Mouse (Mus musculus) macrophage (primary cell): ENCODE data around the gene 4930539E08Rik. TPM values are rescaled to one million over a fixed set of nuclear protein-coding genes. Genes with fewer than 3 reads are reported as not detected.

Experiments used
- H3K27ac ChIP-seq: fragments of 350-480 bp; formaldehyde crosslinking; 2 replicates; pipeline ENCODE4 v1.9.0; 2021
- H3K36me3 ChIP-seq: fragments of 350-480 bp; formaldehyde crosslinking; 2 replicates; pipeline ENCODE4 v1.9.0; 2021; ENCODE audit errors: inconsistent target
- H3K4me3 ChIP-seq: fragments of 350-480 bp; formaldehyde crosslinking; 2 replicates; pipeline ENCODE4 v1.9.0; 2021; ENCODE audit errors: inconsistent target
- H3K79me2 ChIP-seq: fragments of 350-480 bp; formaldehyde crosslinking; 2 replicates; pipeline ENCODE4 v1.9.0; 2021; ENCODE audit errors: inconsistent target
- WGBS: methylation state at CpG from one replicate; pipeline ENCODE4 v1.1.7; 2026; ENCODE audit warnings: inconsistent platforms; ENCODE audit not compliant: missing documents; 5-methylcytosine and 5-hydroxymethylcytosine counted together
- polyA plus RNA-seq: library from polyadenylated mRNA; stranded (reverse); fragments of 250-400 nt; gene quantifications from 3 replicates; pipeline ENCODE4 v1.2.4, GENCODE M21; 2018; ENCODE audit warnings: inconsistent platforms

The 4930539E08Rik gene
- polyA plus RNA-seq, 1 experiment from 2014 or later: 0.33 TPM

DNA sequence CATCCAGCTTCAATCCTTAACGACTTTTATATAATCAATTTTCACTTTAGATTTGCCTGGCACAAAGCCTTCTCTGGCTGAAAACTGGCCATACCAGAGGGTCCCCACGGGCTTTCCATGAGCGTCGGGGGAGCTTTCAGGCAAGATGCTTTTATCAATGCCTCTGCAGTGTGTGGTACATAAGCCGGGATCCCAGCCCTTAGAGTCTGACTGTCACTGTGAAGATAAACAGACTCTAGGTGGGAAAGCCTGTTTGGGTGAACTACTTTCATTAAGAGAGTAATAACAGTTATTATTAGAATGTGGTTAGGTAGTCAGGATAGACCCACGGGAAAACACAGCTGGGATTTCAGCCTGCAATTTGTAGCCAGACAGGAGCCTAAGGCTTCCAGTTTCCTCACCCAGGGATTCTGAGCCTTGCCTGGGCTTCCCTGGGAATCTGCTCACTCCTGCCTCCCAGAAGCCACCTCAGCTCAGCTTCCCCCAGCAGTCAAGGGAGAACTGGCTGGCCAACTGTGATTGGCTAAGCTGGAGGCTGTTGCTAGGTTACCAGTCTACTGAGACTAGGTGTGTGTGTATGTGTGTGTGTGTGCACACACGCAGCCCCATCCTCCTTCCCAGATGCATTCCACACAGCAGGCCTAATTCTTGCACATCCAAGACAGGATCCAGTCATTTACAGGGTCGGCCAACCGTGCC is 45.6 kb downstream of the 4930539E08Rik start:
- no peaks in the 10 kb centered on the region for H3K79me2 ChIP-seq
- WGBS: 91% methylated on average over 9 of the region's 9 CpGs
- no peak overlapping the region for H3K27ac ChIP-seq
- H3K36me3 ChIP-seq: no peaks in the 10 kb centered on the region
- no peak overlapping the region for H3K4me3 ChIP-seq

DNA sequence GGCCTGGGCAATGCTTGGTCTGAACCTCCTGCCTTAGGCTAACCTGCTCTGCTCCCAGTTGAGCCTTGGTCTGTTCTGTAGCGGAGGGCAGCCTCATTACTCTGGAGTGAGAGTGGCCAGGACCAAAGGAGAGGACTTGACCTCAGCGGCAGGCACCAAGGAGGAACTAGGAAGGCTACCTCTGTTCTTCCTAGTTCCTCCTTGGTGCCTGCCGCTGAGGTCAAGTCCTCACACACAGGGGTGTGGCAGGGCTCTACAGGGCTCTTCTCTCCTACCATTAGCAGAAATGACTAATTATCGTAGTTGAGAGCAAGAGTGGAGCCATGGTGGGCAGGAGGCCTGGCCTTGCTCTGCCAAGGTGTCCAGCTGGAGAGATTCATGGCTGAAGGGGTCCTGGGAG is 47.7 kb downstream of the 4930539E08Rik start:
- H3K36me3 ChIP-seq: no peaks in the 10 kb centered on the region
- H3K27ac ChIP-seq: no peak overlapping the region
- no peak overlapping the region for H3K4me3 ChIP-seq
- WGBS: 44% methylated on average over 4 of the region's 4 CpGs
- H3K79me2 ChIP-seq: no peaks in the 10 kb centered on the region

DNA sequence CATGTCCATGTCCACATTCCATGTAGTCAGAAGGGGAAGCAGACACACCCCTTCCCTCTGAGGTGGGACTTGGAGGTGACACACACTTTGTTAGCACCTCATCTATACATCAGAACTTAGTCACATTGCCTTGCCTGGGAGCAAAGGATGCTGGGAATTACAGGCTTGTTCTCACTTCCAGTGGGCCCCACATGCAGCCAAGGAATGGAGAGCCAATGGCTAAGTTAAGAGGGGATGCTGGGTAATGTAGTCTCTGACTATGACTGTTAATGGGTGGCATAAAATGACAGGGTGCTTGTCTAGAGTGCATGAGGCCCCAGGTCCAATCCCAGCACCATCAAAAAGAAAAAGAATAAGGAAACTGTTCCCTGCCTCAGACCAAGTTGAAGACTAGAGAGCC is 48.2 kb downstream of the 4930539E08Rik start:
- no peak overlapping the region for H3K4me3 ChIP-seq

DNA sequence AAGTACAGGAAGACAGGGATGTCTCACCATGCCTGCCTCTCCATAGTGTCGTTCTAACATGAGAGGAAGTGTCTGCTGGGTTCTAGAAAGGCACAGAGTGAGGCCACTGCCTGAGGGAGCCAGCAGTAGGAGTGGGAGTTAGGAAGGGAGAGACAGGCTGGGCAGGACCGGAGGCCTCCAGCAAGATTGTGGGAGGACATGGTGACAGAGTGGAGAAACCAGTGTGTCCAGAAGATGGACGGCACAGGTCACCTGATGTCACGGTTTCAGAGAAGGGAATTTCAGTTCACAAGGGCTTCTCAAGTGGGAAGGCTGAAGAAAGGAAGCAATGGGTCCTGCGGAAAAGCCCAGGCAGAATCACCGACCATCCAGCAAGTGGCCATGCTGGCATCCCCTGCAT is 50.7 kb downstream of the 4930539E08Rik start:
- no peak overlapping the region for H3K4me3 ChIP-seq
- H3K79me2 ChIP-seq: no peaks in the 10 kb centered on the region
- no peak overlapping the region for H3K27ac ChIP-seq
- H3K36me3 ChIP-seq: no peaks in the 10 kb centered on the region
- 89% methylated on average over 6 of the region's 6 CpGs for WGBS

More for the DNA sequence above, 48.2 kb downstream of the 4930539E08Rik start:
- H3K27ac ChIP-seq: no peak overlapping the region
- no peaks in the 10 kb centered on the region for H3K36me3 ChIP-seq
- H3K79me2 ChIP-seq: no peaks in the 10 kb centered on the region

DNA sequence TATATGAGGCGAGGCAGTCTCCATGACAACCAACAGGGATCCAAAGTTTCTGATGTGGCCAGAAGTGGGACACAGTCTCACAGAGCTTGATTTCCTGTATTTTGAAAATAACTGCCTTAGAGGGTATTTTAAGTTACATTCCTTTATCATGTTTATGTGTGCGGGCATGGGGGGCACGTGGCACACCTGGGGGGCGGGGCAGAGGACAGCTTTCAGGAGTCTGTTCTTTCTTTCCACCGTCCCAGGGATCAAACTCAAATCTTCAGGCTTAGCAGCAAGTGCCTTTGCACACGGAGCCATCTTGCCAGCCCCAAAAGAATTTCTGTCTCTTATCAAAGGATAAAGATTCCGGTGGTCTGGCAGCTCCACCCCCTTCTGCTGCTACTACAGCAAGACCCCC is 51.2 kb downstream of the 4930539E08Rik start:
- Histone ChIP-seq H3K27ac (no peak overlapping the region), H3K4me3 (no peak overlapping the region), H3K36me3 (no peaks in the 10 kb centered on the region), H3K79me2 (no peaks in the 10 kb centered on the region)
- 80% methylated on average over 7 of the region's 7 CpGs for WGBS

DNA sequence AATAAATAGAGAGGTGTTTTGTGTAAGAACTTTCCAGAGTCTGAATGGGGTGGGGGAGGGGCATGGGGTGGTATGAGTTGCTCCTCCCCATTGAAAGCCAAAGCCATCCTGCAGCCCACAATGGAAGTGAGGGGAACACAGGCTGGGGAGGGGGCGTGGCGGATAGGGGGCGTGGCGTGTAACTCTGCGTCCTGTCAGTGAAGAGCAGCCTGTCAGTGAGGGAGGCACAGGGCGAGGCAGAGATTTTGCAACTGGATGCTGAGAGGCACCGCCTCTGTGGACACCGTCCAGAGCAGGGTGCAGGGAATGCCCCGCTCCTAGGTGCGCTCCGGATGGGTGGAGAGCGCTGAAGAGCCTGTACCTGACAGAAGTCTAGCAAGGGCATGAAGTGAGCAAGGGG is 56.9 kb downstream of the 4930539E08Rik start, which contains the start of gene Pnpla1:
Gene Pnpla1 (plus strand): TSS at position 207 of the 400 bp plus-strand sequence.
- 70% methylated on average over 12 of the region's 12 CpGs for WGBS
- no peaks in the 10 kb centered on the region for H3K36me3 ChIP-seq
- H3K4me3 ChIP-seq: no peak within 1 kb of the TSS
- no peak within 1 kb of the TSS for H3K27ac ChIP-seq
- no peaks in the 10 kb centered on the region for H3K79me2 ChIP-seq

DNA sequence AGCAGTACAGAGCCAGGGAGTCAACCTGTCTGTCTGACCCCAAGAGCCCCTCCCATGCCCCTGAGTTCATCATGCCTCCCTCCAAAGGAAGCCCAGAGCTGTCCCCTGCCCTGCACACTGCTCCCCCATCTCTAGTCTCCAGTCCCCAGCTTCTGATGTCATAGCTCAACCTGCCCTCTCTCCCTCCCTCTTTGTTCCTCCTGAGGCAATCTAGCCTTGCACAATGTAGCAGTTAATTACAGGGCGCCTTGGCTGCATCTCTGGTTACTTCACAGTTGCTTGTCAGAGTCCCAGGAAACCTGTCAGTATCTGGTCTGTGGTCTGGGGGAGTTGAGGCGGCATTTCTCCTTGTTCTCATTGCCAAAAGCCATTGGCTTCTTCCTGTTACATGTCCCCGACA is 59.1 kb downstream of the 4930539E08Rik start:
- 21% methylated on average over 3 of the region's 3 CpGs for WGBS
- Histone ChIP-seq H3K4me3 (no peak overlapping the region), H3K27ac (no peak overlapping the region)

DNA sequence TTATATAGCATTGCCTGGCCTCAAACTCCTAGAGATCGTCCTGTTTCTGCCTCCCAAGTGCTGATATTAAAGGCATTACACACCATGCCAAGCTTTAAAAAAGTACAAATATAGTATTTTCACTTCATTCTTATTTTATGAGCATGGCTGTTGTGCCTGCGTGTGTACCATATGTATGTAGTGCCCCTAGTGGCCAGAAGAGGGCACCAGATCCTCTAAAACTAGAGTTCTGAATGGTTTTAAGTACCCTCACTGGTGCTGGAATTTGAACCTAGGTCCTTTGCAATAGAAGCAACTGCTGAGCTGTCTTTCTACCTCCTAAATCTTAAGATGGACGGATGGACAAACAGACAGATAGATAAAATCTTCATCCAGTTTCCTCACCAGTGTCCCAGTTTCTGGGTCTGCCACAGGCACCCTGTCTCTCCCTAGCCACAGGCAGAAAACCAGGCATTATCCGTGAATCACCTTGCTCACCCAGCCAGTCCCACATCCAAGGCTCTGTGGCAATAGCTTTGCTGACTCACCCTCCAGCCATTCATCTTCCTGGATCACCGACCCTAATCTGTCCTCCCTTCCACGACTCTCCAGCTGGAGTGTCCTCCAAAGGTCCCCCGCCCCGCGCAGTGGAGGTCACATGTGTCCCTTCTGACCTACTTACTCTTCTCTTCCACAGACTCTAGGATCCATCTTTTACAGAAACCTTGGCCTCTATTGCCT is 59.8 kb downstream of the 4930539E08Rik start:
- no peaks in the 10 kb centered on the region for H3K36me3 ChIP-seq
- no peak overlapping the region for H3K4me3 ChIP-seq
- H3K27ac ChIP-seq: no peak overlapping the region
- H3K79me2 ChIP-seq: no peaks in the 10 kb centered on the region
- 74% methylated on average over 9 of the region's 9 CpGs for WGBS

More for the DNA sequence above, 59.1 kb downstream of the 4930539E08Rik start:
- Histone ChIP-seq H3K36me3 (no peaks in the 10 kb centered on the region), H3K79me2 (no peaks in the 10 kb centered on the region)

DNA sequence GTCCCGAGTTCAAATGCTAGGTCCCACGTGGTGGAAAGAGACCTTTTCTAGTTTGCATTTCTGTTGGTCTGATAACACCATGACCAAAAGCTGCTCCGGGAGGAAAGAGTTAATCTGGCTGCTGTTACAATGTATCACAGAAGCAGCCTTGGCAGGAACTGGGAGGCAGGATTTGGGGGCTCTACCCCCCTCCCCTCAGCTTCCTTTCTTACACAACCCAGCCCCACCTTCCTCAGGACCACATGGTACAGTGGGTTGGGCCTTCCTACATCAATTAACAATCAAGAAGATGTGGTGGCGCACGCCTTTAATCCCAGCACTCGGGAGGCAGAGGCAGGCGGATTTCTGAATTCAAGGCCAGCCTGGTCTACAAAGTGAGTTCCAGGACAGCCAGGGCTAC is 60.7 kb downstream of the 4930539E08Rik start:
- Histone ChIP-seq H3K4me3 (no peak overlapping the region), H3K36me3 (no peaks in the 10 kb centered on the region), H3K79me2 (no peaks in the 10 kb centered on the region), H3K27ac (no peak overlapping the region)
- 60% methylated on average over 7 of the region's 7 CpGs for WGBS

DNA sequence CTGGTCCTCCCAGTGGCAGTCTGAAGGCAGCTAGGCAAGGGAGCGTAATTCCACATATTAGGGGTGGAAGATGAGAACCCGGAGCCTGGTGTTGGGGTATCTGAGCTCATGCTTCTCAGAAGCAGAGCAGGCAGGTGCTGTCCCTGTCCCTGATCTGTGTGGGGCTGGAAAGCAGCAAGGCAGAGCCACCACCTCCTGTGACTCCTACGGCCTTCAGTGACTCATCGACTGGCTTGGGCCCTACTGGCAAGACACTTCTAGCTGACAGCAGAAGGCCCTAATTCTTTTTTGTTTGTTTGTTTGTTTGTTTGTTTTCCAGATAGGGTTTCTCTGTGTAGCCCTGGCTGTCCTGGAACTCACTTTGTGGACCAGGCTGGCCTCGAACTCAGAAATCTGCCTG is 64.6 kb downstream of the 4930539E08Rik start:
- 96% methylated on average over 5 of the region's 5 CpGs for WGBS
- no peaks in the 10 kb centered on the region for H3K79me2 ChIP-seq
- no peak overlapping the region for H3K27ac ChIP-seq
- no peaks in the 10 kb centered on the region for H3K36me3 ChIP-seq
- no peak overlapping the region for H3K4me3 ChIP-seq

DNA sequence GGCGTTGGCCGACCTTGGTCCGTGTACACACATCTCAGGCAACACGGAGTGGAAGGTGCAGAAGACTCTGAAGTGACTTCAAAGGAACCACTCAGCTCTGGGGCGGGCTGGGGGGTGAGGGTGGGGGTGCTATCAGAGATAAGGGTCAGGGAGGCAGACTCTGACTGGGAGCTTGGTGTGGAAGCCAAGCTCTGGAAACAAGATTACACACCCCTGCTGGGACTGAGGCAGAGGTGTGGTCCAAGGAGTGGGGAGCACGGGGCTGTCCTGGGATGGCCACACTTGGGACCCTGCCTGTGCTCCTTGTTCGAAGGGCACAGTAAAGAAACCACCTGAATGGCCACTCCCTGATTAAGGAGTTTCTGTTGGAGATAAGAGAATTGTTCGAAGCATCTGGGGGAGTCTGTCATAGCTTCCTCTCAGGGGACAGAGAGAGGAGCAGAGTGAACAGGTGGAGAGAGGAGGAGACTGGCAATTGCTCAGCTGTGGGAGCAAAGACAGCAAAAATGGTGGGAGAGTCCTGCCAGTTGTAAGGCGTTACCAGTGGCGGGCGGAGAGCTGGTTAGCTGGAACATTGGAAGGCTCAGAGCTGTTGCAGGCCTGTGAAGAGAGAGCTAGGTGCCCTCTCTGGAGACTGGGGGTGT is 68.0 kb downstream of the 4930539E08Rik start:
- no peak overlapping the region for H3K4me3 ChIP-seq
- H3K27ac ChIP-seq: no peak overlapping the region
- 91% methylated on average over 11 of the region's 11 CpGs for WGBS
- no peaks in the 10 kb centered on the region for H3K79me2 ChIP-seq
- no peaks in the 10 kb centered on the region for H3K36me3 ChIP-seq

Other genes with a start within 250 kb of the 4930539E08Rik start
- not detected in 3 replicates for gene Slc26a8, start 225.1 kb downstream of the 4930539E08Rik start, polyA plus RNA-seq
- 62.0 to 93.5 TPM (median 63.5 TPM) in 3 replicates for gene Mapk14, start 224.0 kb downstream of the 4930539E08Rik start, polyA plus RNA-seq
- 0.93 to 1.7 TPM (median 0.96 TPM) in 3 replicates for gene AC170998.1, start 189.2 kb downstream of the 4930539E08Rik start, polyA plus RNA-seq
- gene Mapk13, start 146.0 kb downstream of the 4930539E08Rik start, polyA plus RNA-seq: 0.19 TPM in 1 of 3 replicates, not detected in the others
- gene Brpf3, start 114.2 kb downstream of the 4930539E08Rik start, polyA plus RNA-seq: 11.9 to 24.5 TPM (median 12.0 TPM) in 3 replicates
- not detected in 3 replicates for gene Pnpla1, start 56.9 kb downstream of the 4930539E08Rik start, polyA plus RNA-seq
- gene Pxt1, start 28.5 kb upstream of the 4930539E08Rik start, polyA plus RNA-seq: 0.27 TPM in 1 of 3 replicates, not detected in the others
- gene Kctd20, start 36.6 kb upstream of the 4930539E08Rik start, polyA plus RNA-seq: 29.1 to 47.2 TPM (median 39.6 TPM) in 3 replicates
- 50.4 to 96.1 TPM (median 84.7 TPM) in 3 replicates for gene Stk38, start 92.7 kb upstream of the 4930539E08Rik start, polyA plus RNA-seq
- 60.3 to 155 TPM (median 85.0 TPM) in 3 replicates for gene Srsf3, start 117.3 kb upstream of the 4930539E08Rik start, polyA plus RNA-seq
- gene Cdkn1a, start 175.7 kb upstream of the 4930539E08Rik start, polyA plus RNA-seq: 176 to 305 TPM (median 287 TPM) in 3 replicates
- 0.33 to 1.5 TPM (median 0.94 TPM) in 3 replicates for gene Rab44, start 198.8 kb upstream of the 4930539E08Rik start, polyA plus RNA-seq